Mouse (Mus musculus) kidney, adult 10 weeks (tissue): Measurements from ENCODE around the gene Bend5. TPM values are rescaled to one million over a fixed set of nuclear protein-coding genes. Genes with fewer than 3 reads are reported as not detected.

Experiments
- polyA plus RNA-seq: library from polyadenylated mRNA; stranded (reverse); fragments of 350-450 nt; fragmentation: Illumina TruSeq; extraction: RNeasy Lipid Tissue Mini Kit (QIAGEN cat#74804); gene quantifications from one replicate; pipeline ENCODE4 v1.2.3, GENCODE M21; 2014; ENCODE audit warnings: low read depth, low replicate concordance

The Bend5 gene
- 78.7 TPM for polyA plus RNA-seq

DNA sequence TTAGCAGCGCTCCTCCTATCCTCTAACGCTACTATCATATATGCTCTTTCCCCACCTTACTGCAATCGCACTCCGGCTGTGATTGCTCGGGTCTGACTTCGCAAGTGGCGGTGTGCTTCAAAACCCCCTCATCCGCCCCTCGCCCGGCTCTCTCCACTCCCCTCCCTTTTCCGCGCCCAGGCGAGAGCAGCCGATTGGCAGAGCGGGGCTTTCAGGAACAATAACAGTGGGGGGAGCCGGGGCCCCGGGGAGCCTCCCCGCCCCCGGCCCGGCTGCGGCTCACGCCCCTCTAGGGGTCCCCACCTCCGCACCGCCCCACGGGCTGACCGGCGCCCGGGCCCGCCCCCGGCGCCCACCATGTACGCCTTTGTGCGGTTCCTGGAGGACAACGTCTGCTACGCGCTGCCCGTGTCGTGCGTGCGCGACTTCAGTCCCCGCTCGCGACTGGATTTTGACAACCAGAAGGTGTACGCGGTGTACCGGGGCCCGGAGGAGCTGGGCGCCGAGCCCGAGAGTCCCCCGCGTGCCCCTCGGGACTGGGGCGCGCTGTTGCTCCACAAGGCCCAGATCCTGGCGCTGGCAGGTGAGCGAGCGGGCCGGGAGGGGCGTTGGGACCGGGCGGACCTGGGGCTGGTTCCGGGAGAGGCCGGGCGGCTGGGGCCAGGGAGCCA is at the start of gene Bend5:
TSS of gene Bend5 (plus strand) at position 189 of the 671 bp plus-strand sequence.

